Mouse (Mus musculus) urinary bladder, postnatal 25 days (tissue): ENCODE results near the gene Aup1.

Experiments used
- DNase-seq: peaks from one replicate; pipeline ENCODE4 v3.0.0; 2022; ENCODE audit warnings: low spot score

The Aup1 gene

GRCm38 (mm10) chr6:83104158-83104557 lies 49.8 kb downstream of the Aup1 start:
- no peak for DNase-seq
